Mouse (Mus musculus): ENCODE measurements around the gene Lypd9. TPM values are rescaled to one million over a fixed set of nuclear protein-coding genes. Genes with fewer than 3 reads are reported as not detected.
"Not testable (repeated sequence)": the region's sequence is repeated elsewhere in the genome, so short reads cannot be mapped to it uniquely, and the experiment has no call there.

The Lypd9 gene
- total RNA-seq (2021) = not detected
- long read RNA-seq, experiment 1 = 0 reads
- long read RNA-seq, experiment 2 = 0 reads

- no peak for TF ChIP-seq CTCF (conservative IDR thresholded peaks at IDR 0.05)
- no peak within 1 kb of the TSS for H3K4me3 ChIP-seq
- no peak within 1 kb of the TSS for H3K27ac ChIP-seq
- DNase-seq (ENCODE audit: low spot score in 2 of 2) = no peak
These were observed at the start of gene Lypd9 for GRCm38 (mm10) chr11:58452759-58453158. Gene Lypd9 (minus strand): TSS chr11:58452923.

GRCm38 (mm10) chr11:58502472-58502871 lies 49.7 kb upstream of the Lypd9 start, which contains the start of gene Olfr331:
Gene Olfr331 (minus strand): TSS chr11:58502572.
- not testable (repeated sequence) for DNase-seq (ENCODE audit: low spot score in 2 of 2); H3K4me3 ChIP-seq; H3K27ac ChIP-seq

- Histone ChIP-seq H3K4me3 (no peak overlapping the region), H3K27ac (no peak overlapping the region)
- DNase-seq (ENCODE audit: low spot score in 2 of 2) = peak; percentile 23 to 24
- peak; percentile 78 for TF ChIP-seq CTCF (conservative IDR thresholded peaks at IDR 0.05)
These were observed 46.6 kb upstream of the Lypd9 start for GRCm38 (mm10) chr11:58499290-58499689.

GRCm38 (mm10) chr11:58498761-58499160 lies 46.0 kb upstream of the Lypd9 start:
- no peak for TF ChIP-seq CTCF (conservative IDR thresholded peaks at IDR 0.05)
- no peak for DNase-seq (ENCODE audit: low spot score in 2 of 2)
- Histone ChIP-seq H3K4me3 (no peak overlapping the region), H3K27ac (no peak overlapping the region)

GRCm38 (mm10) chr11:58492455-58492854 lies 39.7 kb upstream of the Lypd9 start, which contains the start of gene Olfr332:
Gene Olfr332 (minus strand): TSS chr11:58492555.
- no peak for TF ChIP-seq CTCF (conservative IDR thresholded peaks at IDR 0.05)
- Histone ChIP-seq H3K4me3 (no peak within 1 kb of the TSS), H3K27ac (no peak within 1 kb of the TSS)
- DNase-seq (ENCODE audit: low spot score in 2 of 2) = no peak

GRCm38 (mm10) chr11:58462170-58462569 lies 9.4 kb upstream of the Lypd9 start, which contains the start of gene Olfr30:
Gene Olfr30 (minus strand): TSS chr11:58462270.
- H3K27ac ChIP-seq = no peak within 1 kb of the TSS
- no peak for TF ChIP-seq CTCF (conservative IDR thresholded peaks at IDR 0.05)
- no peak for DNase-seq (ENCODE audit: low spot score in 2 of 2)
- no peak within 1 kb of the TSS for H3K4me3 ChIP-seq

GRCm38 (mm10) chr11:58453592-58453991 lies 869 bp upstream of the Lypd9 start:
- no peak overlapping the region for H3K4me3 ChIP-seq
- TF ChIP-seq CTCF (conservative IDR thresholded peaks at IDR 0.05) = no peak
- H3K27ac ChIP-seq = no peak overlapping the region
- no peak for DNase-seq (ENCODE audit: low spot score in 2 of 2)

GRCm38 (mm10) chr11:58437866-58438265 lies 14.9 kb downstream of the Lypd9 start:
- TF ChIP-seq CTCF (conservative IDR thresholded peaks at IDR 0.05) = no peak
- Histone ChIP-seq H3K27ac (no peak overlapping the region), H3K4me3 (no peak overlapping the region)
- no peak for DNase-seq (ENCODE audit: low spot score in 2 of 2)

GRCm38 (mm10) chr11:58432259-58432658 lies 20.5 kb downstream of the Lypd9 start, which contains the start of gene Gm12253:
Gene Gm12253 (plus strand): TSS chr11:58432559.
- no peak for TF ChIP-seq CTCF (conservative IDR thresholded peaks at IDR 0.05)
- Histone ChIP-seq H3K27ac (no peak within 1 kb of the TSS), H3K4me3 (no peak within 1 kb of the TSS)
- no peak for DNase-seq (ENCODE audit: low spot score in 2 of 2)

- no peak for TF ChIP-seq CTCF (conservative IDR thresholded peaks at IDR 0.05)
- DNase-seq (ENCODE audit: low spot score in 2 of 2) = no peak
- Histone ChIP-seq H3K4me3 (no peak within 1 kb of the TSS), H3K27ac (no peak within 1 kb of the TSS)
These were observed 31.9 kb downstream of the Lypd9 start, which contains the start of gene 1810065E05Rik for GRCm38 (mm10) chr11:58420815-58421214. Gene 1810065E05Rik (plus strand): TSS chr11:58421111.

GRCm38 (mm10) chr11:58418336-58418735 lies 34.4 kb downstream of the Lypd9 start:
- peak; percentile 18 to 46 for DNase-seq (ENCODE audit: low spot score in 2 of 2)
- TF ChIP-seq CTCF (conservative IDR thresholded peaks at IDR 0.05) = no peak
- no peak overlapping the region for H3K4me3 ChIP-seq
- H3K27ac ChIP-seq = no peak overlapping the region

- Histone ChIP-seq H3K4me3 (no peak overlapping the region), H3K27ac (no peak overlapping the region)
- no peak for DNase-seq (ENCODE audit: low spot score in 2 of 2)
- no peak for TF ChIP-seq CTCF (conservative IDR thresholded peaks at IDR 0.05)
These were observed 44.7 kb downstream of the Lypd9 start for GRCm38 (mm10) chr11:58408066-58408465.

- no peak for DNase-seq (ENCODE audit: low spot score in 2 of 2)
- Histone ChIP-seq H3K4me3 (no peak overlapping the region), H3K27ac (no peak overlapping the region)
- no peak for TF ChIP-seq CTCF (conservative IDR thresholded peaks at IDR 0.05)
These were observed 52.1 kb downstream of the Lypd9 start for GRCm38 (mm10) chr11:58400655-58401054.

GRCm38 (mm10) chr11:58399985-58400645 lies 52.6 kb downstream of the Lypd9 start:
- no peak for TF ChIP-seq CTCF (conservative IDR thresholded peaks at IDR 0.05)
- DNase-seq (ENCODE audit: low spot score in 2 of 2) = no peak
- Histone ChIP-seq H3K27ac (no peak overlapping the region), H3K4me3 (no peak overlapping the region)

Other genes with a start within 250 kb of the Lypd9 start
- gene 4930438A08Rik, start 178.1 kb downstream of the Lypd9 start, total RNA-seq (2021) = not detected
- gene Zfp692, start 145.9 kb downstream of the Lypd9 start, total RNA-seq (2021) = 10 to 100 TPM; 29.2 to 30.9 TPM
- gene Zfp672, start 122.6 kb downstream of the Lypd9 start, total RNA-seq (2021) = 10 to 100 TPM; 49.1 to 51.0 TPM
- 10 to 100 TPM; 52.9 to 56.2 TPM for gene Sh3bp5l, start 122.2 kb downstream of the Lypd9 start, total RNA-seq (2021)
- not detected for gene Lypd8, start 73.9 kb downstream of the Lypd9 start, total RNA-seq (2021)
- gene 1810065E05Rik, start 31.8 kb downstream of the Lypd9 start, total RNA-seq (2021) = not detected
- not detected for gene Gm12253, start 20.4 kb downstream of the Lypd9 start, total RNA-seq (2021)
- gene Olfr30, start 9.3 kb upstream of the Lypd9 start, total RNA-seq (2021) = not detected
- not detected for gene Olfr332, start 39.6 kb upstream of the Lypd9 start, total RNA-seq (2021)
- not detected for gene Olfr331, start 49.6 kb upstream of the Lypd9 start, total RNA-seq (2021)
- not detected for gene Olfr330, start 81.9 kb upstream of the Lypd9 start, total RNA-seq (2021)
- gene Olfr329-ps, start 93.5 kb upstream of the Lypd9 start, total RNA-seq (2021) = not detected
- gene Olfr328, start 102.7 kb upstream of the Lypd9 start, total RNA-seq (2021) = under 1 TPM; 0.12 to 0.13 TPM
- not detected for gene Olfr224, start 117.6 kb upstream of the Lypd9 start, total RNA-seq (2021)
- not detected for gene Olfr325, start 124.8 kb upstream of the Lypd9 start, total RNA-seq (2021)
- gene Olfr324, start 142.2 kb upstream of the Lypd9 start, total RNA-seq (2021) = not detected
- not detected for gene 2210407C18Rik, start 163.2 kb upstream of the Lypd9 start, total RNA-seq (2021)
- gene Olfr323, start 177.6 kb upstream of the Lypd9 start, total RNA-seq (2021) = not detected
- gene Trim58, start 187.5 kb upstream of the Lypd9 start, total RNA-seq (2021) = not detected
- gene Olfr322, start 205.9 kb upstream of the Lypd9 start, total RNA-seq (2021) = not detected
- gene Olfr320, start 228.2 kb upstream of the Lypd9 start, total RNA-seq (2021) = not detected
- gene Olfr319, start 246.2 kb upstream of the Lypd9 start, total RNA-seq (2021) = not detected

Data from layer of hippocampus, adult 2 months (tissue).